Mouse (Mus musculus) cerebellum, adult 11 months (tissue): ENCODE measurements around the gene Neto2.
A peak's percentile ranks its signal among the peaks of the same experiment; 100 is the strongest.
"Not testable (repeated sequence)": the region's sequence is repeated elsewhere in the genome, so short reads cannot be mapped to it uniquely, and the experiment has no call there.

ENCODE experiments used
- DNase-seq: peaks from one replicate; pipeline ENCODE4 v3.0.0; 2022

The Neto2 gene

DNA sequence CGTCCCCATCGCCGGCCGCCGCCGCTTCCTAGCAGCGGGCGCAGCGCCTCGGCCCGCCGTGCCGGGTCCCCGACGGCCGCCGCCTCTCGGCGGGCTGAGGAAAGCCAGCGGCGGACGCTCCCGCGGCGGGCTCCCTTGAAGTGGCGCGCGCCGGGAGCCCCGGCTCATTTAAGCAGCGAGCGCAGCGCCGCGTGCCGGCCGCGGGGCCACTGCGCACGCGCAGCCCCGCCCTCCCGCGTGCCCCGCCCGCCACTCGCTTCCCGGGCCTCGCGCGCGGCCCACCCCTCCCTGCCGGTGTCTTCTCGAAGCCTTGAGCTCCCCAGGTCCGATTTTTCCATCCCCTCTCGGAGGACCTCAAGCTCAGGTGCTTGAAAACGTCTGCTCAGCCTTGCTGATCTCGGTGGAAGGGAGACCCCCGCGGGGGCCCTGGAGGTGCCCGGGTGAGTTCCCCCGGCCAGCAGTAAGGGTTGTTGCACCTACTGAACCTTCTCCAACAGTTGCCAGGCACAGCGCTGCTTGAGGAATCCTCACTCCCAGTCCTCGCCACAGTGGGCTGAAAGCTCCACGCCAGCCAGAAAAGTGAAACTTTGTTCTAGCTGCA lies at the start of gene Neto2:
TSS of gene Neto2 (minus strand) at position 174 of the 601 bp plus-strand sequence.
- DNase-seq = peak; percentile 81

DNA sequence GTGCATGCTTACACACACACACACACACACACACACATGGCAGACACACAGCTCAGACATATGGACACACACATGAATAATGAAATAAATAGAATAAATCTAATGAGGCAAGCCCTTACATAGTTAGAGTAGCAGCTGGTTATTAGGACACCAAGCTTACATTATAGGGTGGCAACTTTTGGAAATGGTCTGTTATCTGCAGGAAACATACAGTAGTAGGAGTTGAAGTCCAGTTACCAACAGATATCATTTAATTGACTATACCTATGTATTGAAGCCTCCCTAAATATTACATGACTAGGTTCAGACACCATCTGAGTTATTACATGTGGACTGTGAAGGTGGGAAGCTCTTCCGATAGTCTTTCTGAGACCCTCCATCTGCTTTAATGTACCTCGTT lies 44.3 kb upstream of the Neto2 start:
- no peak for DNase-seq

- no peak for DNase-seq
Measured at GRCm38 (mm10) chr8:85730545-85730944, 29.8 kb upstream of the Neto2 start.

DNA sequence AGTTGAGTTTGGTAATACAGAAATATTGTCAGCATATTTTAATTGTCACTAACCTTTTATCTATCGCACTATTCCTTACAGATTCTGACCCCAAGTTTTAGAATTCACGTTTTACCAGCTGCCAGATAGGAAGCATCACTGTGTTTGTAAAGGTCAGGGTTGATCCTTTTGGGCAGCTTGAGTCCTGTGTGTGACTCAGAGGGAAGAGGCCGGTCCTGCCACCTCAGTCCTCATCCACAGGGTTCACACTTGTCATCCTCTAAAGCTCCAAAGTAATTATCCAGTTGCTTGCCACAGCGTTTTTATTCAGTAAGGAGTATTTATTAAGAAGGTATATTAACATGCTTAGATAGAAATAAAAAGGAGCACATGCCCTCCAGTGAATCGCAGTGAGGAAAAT lies 16.5 kb upstream of the Neto2 start:
- no peak for DNase-seq

DNA sequence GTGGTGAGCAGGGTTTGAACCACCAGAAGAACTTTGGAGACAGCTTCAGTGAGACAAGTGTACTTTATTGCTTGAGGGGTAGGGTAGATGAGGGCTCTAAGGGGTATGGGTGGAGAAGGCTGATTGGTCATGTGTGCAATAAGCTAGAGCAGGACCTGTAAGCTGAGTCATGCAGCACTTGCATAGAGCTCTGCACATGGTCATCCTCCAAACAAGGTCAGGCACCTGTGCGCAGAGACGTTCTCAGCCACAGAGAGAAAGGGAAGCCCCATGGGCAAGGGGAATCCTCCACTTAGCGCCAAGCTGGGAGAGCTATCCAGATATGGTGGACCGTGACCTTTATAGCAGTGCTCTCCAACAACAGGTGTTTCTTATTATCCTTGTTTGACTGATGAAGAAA lies 16.0 kb upstream of the Neto2 start:
- DNase-seq = no peak

- no peak for DNase-seq
Measured at GRCm38 (mm10) chr8:85706988-85707387, 6.3 kb upstream of the Neto2 start.

- peak; percentile 70 for DNase-seq
Measured at GRCm38 (mm10) chr8:85700101-85700750, 498 bp downstream of the Neto2 start.

DNA sequence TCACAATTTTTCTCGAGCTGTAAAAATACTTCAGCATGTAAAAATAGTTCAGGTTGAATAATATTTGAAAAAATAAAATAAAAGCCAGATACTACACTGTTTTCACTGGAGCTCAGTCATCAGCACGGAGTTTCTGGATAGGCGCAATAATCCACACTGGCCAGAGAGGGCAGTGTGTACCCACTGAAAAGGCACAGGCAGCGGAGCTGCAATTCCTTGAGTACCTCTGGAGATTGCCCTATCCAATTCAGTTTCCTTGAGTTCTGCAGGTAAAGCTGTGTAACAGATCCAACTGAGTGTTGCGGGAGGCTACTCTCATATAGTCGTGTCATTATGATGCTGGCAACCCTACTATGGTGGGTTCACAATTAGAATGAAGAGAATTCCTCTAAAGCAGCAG lies 1.7 kb downstream of the Neto2 start:
- peak; percentile 68 for DNase-seq

GRCm38 (mm10) chr8:85665146-85665545 lies 35.6 kb downstream of the Neto2 start:
- no peak for DNase-seq

- DNase-seq = peak; percentile 46
Measured at GRCm38 (mm10) chr8:85661995-85662394, 38.7 kb downstream of the Neto2 start.

- no peak for DNase-seq
Measured at GRCm38 (mm10) chr8:85651201-85651600, 49.5 kb downstream of the Neto2 start.

- no peak for DNase-seq
Measured at GRCm38 (mm10) chr8:85648553-85648952, 52.2 kb downstream of the Neto2 start.

DNA sequence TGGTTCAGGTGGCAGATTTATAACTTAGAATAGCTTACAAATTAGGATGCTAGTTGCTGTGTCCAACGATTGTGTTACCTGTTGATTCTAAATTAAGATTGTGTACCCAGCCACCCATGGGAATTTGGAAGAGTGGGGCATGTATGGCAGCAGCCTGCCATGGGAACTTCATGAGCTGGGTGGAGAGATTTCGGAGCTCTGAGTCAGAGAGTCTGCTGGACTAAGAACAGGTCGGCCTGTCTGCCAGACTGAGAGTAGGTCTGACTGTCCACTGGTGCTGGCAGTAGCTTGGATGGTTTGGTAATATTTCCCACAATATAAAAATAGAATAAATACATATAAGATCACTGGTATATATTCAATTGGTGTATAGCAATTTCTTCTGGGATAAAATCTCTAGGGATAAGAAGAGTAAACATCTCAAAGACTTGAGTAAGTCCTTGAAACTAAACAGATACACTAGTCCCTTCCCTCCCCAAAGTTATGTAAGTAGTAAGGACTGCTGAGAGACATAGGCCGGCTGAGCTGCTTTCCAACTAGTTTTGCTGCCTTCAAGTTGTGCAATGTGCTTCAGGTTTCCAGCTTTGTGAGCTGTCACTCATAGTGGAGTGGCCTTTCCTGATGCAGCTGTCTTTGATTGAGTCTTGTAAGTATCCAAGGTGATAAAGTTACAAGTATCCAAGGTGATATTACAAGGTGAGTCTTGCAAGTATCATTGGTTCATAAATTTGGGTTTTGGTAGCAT lies 55.6 kb downstream of the Neto2 start:
- no peak for DNase-seq

GRCm38 (mm10) chr8:85624450-85624849 lies 76.3 kb downstream of the Neto2 start:
- DNase-seq = no peak

- no peak for DNase-seq
Measured at GRCm38 (mm10) chr8:85623246-85623645, 77.5 kb downstream of the Neto2 start.

- DNase-seq = no peak
Measured at GRCm38 (mm10) chr8:85618789-85619188, 81.9 kb downstream of the Neto2 start.

- not testable (repeated sequence) for DNase-seq
Measured at GRCm38 (mm10) chr8:85617125-85617524, 83.6 kb downstream of the Neto2 start.

DNA sequence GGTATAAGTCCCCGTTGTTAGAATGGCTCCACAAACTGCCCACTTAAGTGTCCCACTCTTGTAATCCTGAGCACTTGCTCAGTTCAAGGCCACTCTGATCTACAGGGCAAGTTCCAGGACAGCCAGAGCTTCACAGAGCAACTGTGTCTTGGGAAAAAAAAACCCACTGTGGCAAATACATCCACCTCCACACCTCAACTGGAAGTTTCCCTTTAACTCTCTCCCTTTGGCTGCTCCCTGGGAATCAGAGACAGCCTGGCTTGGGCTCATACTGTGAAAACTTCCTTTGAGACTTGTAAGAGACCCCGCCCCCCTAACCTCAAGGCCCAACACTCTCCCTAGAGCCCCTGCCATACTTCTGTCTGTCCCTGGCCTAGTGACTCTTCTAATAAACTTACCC lies 91.9 kb downstream of the Neto2 start:
- DNase-seq = no peak

- no peak for DNase-seq
Measured at GRCm38 (mm10) chr8:85607804-85608203, 92.9 kb downstream of the Neto2 start.

DNA sequence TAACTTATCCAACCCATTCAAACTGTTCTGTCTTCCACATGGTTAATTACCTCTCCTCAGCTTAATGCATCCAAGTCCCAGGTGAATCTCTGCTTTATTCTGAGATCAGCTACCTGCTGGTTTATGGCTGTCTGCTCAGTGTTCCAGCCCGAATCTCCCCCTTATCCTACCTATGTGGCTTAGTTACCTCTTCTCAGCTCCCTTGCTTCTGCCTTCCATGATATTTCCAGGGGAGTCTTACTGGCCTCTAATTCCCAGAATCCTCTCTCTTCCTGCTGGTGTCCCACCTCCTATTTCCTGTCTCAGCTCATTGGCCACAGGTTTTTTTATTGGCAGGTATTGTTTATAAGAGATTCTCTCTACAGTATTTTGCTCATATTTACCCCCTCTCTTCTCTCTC lies 93.8 kb downstream of the Neto2 start:
- DNase-seq = no peak

DNA sequence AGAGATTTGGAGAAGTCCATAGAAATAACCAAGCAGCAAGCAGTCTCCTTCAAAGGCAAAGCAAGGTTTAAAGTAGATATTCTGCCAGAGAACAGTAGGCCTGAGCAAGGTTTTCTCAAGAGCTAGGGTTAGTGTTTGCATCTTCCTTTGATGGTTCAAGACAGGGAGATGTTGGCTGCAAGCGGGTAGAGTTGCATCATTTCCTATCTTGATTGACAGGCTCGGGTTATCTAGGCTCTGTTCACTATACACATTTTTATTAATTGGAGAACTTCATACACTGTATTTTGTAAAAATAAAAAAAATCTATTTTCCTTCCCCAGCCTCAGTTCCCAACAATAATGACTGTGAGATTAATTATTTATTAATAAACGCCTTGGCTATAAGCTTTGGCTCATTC lies 94.2 kb downstream of the Neto2 start:
- no peak for DNase-seq

- no peak for DNase-seq
Measured at GRCm38 (mm10) chr8:85604201-85604600, 96.5 kb downstream of the Neto2 start.

GRCm38 (mm10) chr8:85603203-85603895 lies 97.4 kb downstream of the Neto2 start:
- DNase-seq = peak; percentile 54

DNA sequence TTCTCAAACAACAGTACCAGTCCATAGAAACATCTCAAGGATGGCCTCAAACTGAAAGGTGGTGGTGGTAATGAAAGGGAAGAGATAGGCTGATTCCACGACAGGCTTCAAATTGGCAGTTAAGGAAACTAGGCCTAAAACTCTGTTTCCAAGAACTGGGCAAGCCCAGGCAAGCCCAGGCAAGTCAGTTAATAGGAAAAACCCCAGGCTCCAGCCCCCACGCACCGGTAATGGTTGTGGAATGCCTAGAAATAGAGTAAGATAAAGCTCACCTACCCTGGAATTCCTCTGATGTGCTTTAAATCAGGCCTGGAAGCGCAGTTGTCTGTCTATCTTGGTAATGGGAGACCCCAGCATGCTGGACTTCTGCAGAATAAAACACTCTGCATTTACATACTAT lies 98.0 kb downstream of the Neto2 start:
- no peak for DNase-seq
